9 mouse cellular contexts compared by ENCODE assay signal in the genomic region with DNA sequence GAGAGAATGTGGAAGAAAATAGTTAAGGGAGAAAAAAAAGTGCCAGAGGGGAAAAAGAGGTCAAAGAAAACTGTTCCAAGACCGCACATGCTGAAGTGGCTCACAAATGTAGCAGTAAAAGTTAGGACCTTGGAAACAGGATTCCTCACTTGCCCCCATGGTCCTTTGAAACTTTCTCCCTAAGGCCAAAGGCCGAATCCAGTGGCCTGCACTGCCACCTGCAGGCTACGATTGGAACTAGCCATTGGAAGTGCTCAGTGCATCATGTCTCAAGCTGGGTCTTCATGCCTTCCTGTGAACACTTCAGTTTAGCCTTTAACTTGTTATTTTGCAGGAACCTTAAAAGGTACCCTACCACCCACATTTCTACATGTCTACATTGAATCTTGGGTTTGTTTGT. TPM values are rescaled to one million over a fixed set of nuclear protein-coding genes. Genes with fewer than 3 reads are reported as not detected.
DNase-seq lines count a peak whose midpoint lies in the region; ATAC-seq lines count a peak whose summit lies in the region.
"Had no signal": no experiment of that assay in that cellular context is flagged by ENCODE, and none has a peak within 500 bp of the region (broad histone marks: within the 10 kb centered on the region; RNA-seq: fewer than 3 reads in every experiment).

No protein-coding gene starts in this region.

- no peak overlapping the region for H3K4me3 ChIP-seq in kidney, embryonic 15.5 days (replicated peaks)
- H3K4me3 ChIP-seq in embryonic facial prominence, embryonic 10.5 days: no peak overlapping the region
- no peak overlapping the region for H3K4me3 ChIP-seq in limb, embryonic 11.5 days (ENCODE audit: low read depth, low read length)
- H3K4me3 ChIP-seq: erythroblast, embryonic 14.5 days had no signal

- no peaks in the 10 kb centered on the region for H3K36me3 ChIP-seq in kidney, embryonic 15.5 days
- no peaks in the 10 kb centered on the region for H3K36me3 ChIP-seq in embryonic facial prominence, embryonic 10.5 days (replicated peaks)
- no peaks in the 10 kb centered on the region for H3K36me3 ChIP-seq in limb, embryonic 11.5 days (ENCODE audit: control insufficient read depth, insufficient read depth, low read length)

- ATAC-seq in kidney, embryonic 15.5 days (replicated peaks; ENCODE audit: low FRiP score): no peak
- no peak for ATAC-seq in limb, embryonic 11.5 days (ENCODE audit: insufficient number of reproducible peaks, low FRiP score, low TSS enrichment, low read depth)

- no peak overlapping the region for H3K27ac ChIP-seq in kidney, embryonic 15.5 days
- no peak overlapping the region for H3K27ac ChIP-seq in embryonic facial prominence, embryonic 10.5 days (replicated peaks)
- no peak overlapping the region for H3K27ac ChIP-seq in limb, embryonic 11.5 days (replicated peaks; ENCODE audit: low read depth, low read length)

- H3K4me1 ChIP-seq in kidney, embryonic 15.5 days: no peaks in the 10 kb centered on the region
- H3K4me1 ChIP-seq in embryonic facial prominence, embryonic 10.5 days: peaks cover 14% of the 10 kb centered on the region
- peaks cover 5% of the 10 kb centered on the region for H3K4me1 ChIP-seq in limb, embryonic 11.5 days (ENCODE audit: control insufficient read depth, insufficient read depth, low read length)

- no peaks in the 10 kb centered on the region for H3K27me3 ChIP-seq in kidney, embryonic 15.5 days
- H3K27me3 ChIP-seq in embryonic facial prominence, embryonic 10.5 days (replicated peaks; ENCODE audit: low read depth, poor library complexity, severe bottlenecking): no peaks in the 10 kb centered on the region
- H3K27me3 ChIP-seq in limb, embryonic 11.5 days (ENCODE audit: control insufficient read depth, insufficient read depth, low read length): no peaks in the 10 kb centered on the region

- H3K9ac ChIP-seq in kidney, embryonic 15.5 days: no peak overlapping the region
- no peak overlapping the region for H3K9ac ChIP-seq in limb, embryonic 11.5 days (ENCODE audit: low read length)

- peak; percentile 22 for DNase-seq in kidney, adult 11 months
- peak; percentile 53 for DNase-seq in adrenal gland, adult 2 months
- DNase-seq in embryonic facial prominence, embryonic 10.5 days (ENCODE audit: low spot score): peak; percentile 73
- peak; percentile 46 for DNase-seq in hindlimb bud, embryonic 11.5 days (ENCODE audit: extremely low spot score, low read depth, low spot score)
- peak; percentile 87 for DNase-seq in limb, embryonic 11.5 days (ENCODE audit: low spot score)
- DNase-seq in ovary, postnatal 36 days (ENCODE audit: low spot score): peak; percentile 60
- peak; percentile 10 to 61 for DNase-seq in thymus, postnatal 10 days (ENCODE audit: low spot score in 2 of 2)

- WGBS in kidney, embryonic 15.5 days: 5% methylated on average over 3 of the region's 3 CpGs
- whole genome bisulfite sequencing in embryonic facial prominence, embryonic 10.5 days: 15% methylated on average over 3 of the region's 3 CpGs
- 5% methylated on average over 3 of the region's 3 CpGs for whole genome bisulfite sequencing in limb, embryonic 11.5 days

- no peaks in the 10 kb centered on the region for H3K9me3 ChIP-seq in kidney, embryonic 15.5 days (replicated peaks)
- no peaks in the 10 kb centered on the region for H3K9me3 ChIP-seq in embryonic facial prominence, embryonic 10.5 days
- no peaks in the 10 kb centered on the region for H3K9me3 ChIP-seq in limb, embryonic 11.5 days (ENCODE audit: control insufficient read depth, low read length)

- H3K4me2 ChIP-seq in kidney, embryonic 15.5 days: no peak overlapping the region
- H3K4me2 ChIP-seq in limb, embryonic 11.5 days (ENCODE audit: low read depth, severe bottlenecking): no peak overlapping the region

RNA-seq across cellular contexts. Expression of gene Mctp2, which starts 56.3 kb away (rescaled TPM):
- polyA plus RNA-seq in kidney, embryonic 15.5 days (2015; fragmentation: Nextera tagmentation; extraction: Ambion mirVana): 4.9 and 5.0 TPM in 2 replicates
- under 1 TPM; 0.59 to 0.78 TPM for total RNA-seq in adrenal gland, adult 2 months (2021)
- polyA plus RNA-seq in adrenal gland, adult 2 months (2012; rRNA removed): 0.31 and 1.1 TPM in 2 replicates
- 0.48 and 0.51 TPM in 2 replicates for polyA plus RNA-seq in embryonic facial prominence, embryonic 10.5 days (2016; fragmentation: Nextera tagmentation; extraction: Ambion mirVana)
- 0.76 and 0.81 TPM in 2 replicates for polyA plus RNA-seq in limb, embryonic 11.5 days (2014; fragmentation: Nextera tagmentation; extraction: Ambion mirVana)
- polyA plus RNA-seq: erythroblast, embryonic 14.5 days had no signal

Comparison
In these comparisons a context has a peak if more than half of its experiments do, and no peak if none do; other contexts are left out.
1. DNase-seq: peak in every context shown above with its lines; median percentile 87 in limb, embryonic 11.5 days; 73 in embryonic facial prominence, embryonic 10.5 days; 60 in ovary, postnatal 36 days; 53 in adrenal gland, adult 2 months; 46 in hindlimb bud, embryonic 11.5 days; 36 in thymus, postnatal 10 days; 22 in kidney, adult 11 months.